Comparison of ENCODE assay signal across 15 mouse cellular contexts in genomic region chr11:61611197-61611596, GRCm38 (mm10).
"Had no signal": no experiment of that assay in that cellular context is flagged by ENCODE, and none has a peak within 500 bp of the region (broad histone marks: within the 10 kb centered on the region; RNA-seq: fewer than 3 reads in every experiment).

No protein-coding gene starts in this region.

- ATAC-seq: liver, postnatal 0 days; lung, postnatal 0 days; midbrain, embryonic 16.5 days had no signal

- DNase-seq: liver, postnatal 0 days; lung, adult 2 months; lung, postnatal 14 days; lung, postnatal 36 days; midbrain, embryonic 14.5 days; retina, postnatal 1 day; right cerebral cortex, adult 18-20 months; right cerebral cortex, postnatal 25 days; right cerebral cortex, postnatal 4 days; spleen, adult 18-20 months; thymus, adult 18-20 months; thymus, postnatal 14 days; thymus, postnatal 36 days had no signal
